Mouse (Mus musculus) left cerebral cortex, postnatal 25 days (tissue): Measurements from ENCODE around the gene Dnmt3l. TPM values are rescaled to one million over a fixed set of nuclear protein-coding genes. Genes with fewer than 3 reads are reported as not detected.
A peak's percentile ranks its signal among the peaks of the same experiment; 100 is the strongest.
"Not testable (repeated sequence)": the region's sequence is repeated elsewhere in the genome, so short reads cannot be mapped to it uniquely, and the experiment has no call there.

Experiments
- DNase-seq, 2 experiments: peaks; one replicate each; pipeline ENCODE4 v3.0.0; 2022; ENCODE audit warnings: low spot score in 2 of 2, mixed read lengths in 1 of 2
- intact Hi-C: fragments of 180-260 bp; cut with DNase I; formaldehyde crosslinking; loops from one replicate; pipeline ENCODE4 v1.15.1; 2025
- total RNA-seq, 2 experiments: library from RNA; stranded (reverse); gene quantifications; 2 replicates each; pipeline ENCODE4 v1.2.3; 2021

Dnmt3l gene
- total RNA-seq, result not detected

DNA sequence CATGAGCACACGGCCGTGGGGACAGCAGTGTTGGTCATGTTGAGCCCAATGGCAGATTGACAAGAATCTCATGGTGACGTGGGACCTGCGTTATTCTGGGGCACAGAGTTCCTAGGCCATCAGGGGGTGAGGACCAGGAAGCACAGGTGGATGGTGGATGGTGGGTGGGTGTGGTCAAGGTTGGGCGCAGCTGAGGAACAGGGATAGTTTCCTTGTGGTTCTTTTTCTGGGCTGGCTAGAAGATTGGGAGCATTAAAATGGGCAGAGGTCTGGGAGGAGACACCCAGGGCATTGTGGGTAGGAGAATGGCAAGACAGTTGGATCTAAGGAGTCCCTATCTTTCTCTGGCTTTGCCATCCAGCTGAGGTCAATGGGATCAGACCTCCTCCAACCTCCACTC is at the start of gene Dnmt3l:
Gene Dnmt3l, plus strand, starts transcription at position 301 of the 400 bp plus-strand sequence.
- no peak for DNase-seq
- intact Hi-C loops, result no loop called here

DNA sequence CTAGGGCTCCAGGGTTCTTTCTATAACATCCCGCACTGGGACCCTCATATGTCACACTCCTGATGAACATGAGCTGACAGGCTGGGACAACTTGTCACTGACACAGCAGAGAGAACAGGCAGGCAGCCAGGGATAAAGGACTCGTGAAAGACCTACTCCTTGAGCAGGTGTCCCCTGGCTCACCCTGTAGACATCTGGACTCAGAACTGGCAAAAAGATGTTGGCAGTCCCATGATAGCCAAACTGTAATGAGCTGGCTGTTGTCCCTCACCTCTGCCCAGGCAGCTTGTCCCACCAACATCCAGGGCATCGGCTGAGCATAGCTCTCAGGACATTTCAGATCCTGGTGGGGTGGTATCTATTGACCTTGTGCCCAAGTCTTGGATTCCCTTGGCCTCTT is 46.1 kb upstream of the Dnmt3l start:
- no peak for DNase-seq
- intact Hi-C loops, result no loop called here

DNA sequence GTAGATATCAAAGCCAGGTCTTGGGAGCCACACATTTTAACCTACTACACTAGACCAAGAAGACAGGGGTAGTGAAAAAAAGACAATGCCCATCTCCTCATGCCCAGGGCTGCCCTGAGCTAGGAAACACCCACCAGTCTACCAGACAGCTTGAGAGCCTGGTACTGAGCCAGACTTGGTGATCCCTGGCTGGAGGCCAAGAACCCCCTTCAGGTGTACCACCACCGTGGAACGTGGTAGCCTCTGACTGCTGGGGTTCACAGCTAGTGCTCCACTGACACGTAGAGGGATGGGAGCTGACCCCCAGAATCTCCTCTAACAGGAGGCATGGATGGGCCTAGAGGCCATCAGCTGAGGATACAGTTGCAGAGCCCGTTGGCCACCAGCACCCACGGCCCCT is 41.5 kb upstream of the Dnmt3l start:
- no peak for DNase-seq
- intact Hi-C loops, result loop anchor here (5.0 kb wide), 1 partner anchor 387 kb away; no protein-coding TSS in a partner anchor

DNA sequence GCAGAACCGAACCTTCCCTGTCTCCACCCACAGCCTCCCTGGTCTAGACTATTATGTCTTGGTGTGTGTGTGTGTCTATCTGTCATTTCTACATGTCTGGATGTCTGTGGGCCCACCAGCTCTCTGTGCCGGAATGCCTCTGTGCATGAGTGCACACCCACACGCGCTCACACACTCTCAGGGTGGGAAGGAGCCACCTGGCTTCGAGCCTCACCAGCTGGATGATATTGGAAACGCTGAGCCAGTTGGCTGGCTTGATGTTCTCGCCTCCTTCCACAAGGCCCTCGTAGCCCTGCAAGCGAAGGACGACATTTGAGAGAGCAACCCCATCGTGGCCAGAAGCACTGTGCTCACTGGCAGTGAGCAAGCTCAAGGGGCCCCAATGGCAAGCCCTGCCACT is 40.0 kb upstream of the Dnmt3l start:
- intact Hi-C loops, result loop anchor here (5.0 kb wide), 1 partner anchor 386 kb away; no protein-coding TSS in a partner anchor
- peak; percentile 91 to 98 for DNase-seq

DNA sequence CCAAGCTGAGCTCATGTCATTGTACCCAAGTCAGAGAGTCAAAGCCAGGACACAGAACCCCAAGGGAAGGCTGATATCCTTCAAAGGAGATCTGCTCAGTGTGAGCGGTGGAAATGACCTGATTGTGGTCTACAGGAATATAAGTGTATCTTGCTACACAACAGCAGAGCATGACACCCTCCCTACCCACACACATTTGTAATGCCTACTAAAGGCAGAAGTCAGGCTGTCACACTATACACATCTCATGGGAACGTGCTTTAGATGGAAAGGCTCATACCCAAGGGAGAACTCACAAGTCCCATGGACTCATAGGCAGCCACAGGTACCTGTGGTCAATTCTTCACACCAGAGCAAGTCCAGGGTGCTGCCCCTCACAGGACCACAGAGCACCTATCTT is 39.4 kb upstream of the Dnmt3l start:
- peak in 1 of 2 experiments; percentile 57 for DNase-seq
- intact Hi-C loops, result loop anchor here (5.0 kb wide), 1 partner anchor 385 kb away; no protein-coding TSS in a partner anchor

DNA sequence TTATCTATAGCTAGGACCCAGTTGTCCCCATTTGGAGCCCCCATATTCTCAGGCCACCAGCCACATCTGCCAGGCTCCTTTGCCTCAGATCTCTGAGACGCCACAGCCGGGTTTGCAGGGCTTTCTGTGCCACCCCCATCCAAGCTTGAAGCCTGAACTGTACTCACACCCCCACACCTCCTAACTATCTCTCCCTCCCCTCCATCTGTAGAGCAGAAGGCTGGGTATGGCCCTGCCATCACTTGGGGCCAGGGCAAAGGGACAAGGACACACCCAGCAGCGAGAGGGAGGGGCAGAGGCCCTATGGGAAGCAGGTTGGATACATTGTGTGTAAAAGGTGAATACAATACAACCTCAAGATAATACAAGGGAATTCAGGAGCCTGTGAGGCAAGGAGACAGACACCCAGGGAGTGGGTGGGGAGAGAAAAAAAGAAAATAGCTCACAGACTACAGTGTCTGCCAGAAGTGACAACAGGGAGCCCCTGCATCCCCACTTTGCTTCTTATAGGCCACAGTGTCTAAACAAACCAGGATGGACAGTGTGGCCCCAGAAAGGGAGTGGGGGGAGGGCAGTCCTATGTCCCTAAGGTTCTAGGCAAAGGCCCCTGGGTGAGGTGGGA is 37.2 kb upstream of the Dnmt3l start:
- intact Hi-C loops, result loop anchor here (5.0 kb wide), 1 partner anchor 383 kb away; no protein-coding TSS in a partner anchor
- peak; percentile 63 to 84 for DNase-seq

DNA sequence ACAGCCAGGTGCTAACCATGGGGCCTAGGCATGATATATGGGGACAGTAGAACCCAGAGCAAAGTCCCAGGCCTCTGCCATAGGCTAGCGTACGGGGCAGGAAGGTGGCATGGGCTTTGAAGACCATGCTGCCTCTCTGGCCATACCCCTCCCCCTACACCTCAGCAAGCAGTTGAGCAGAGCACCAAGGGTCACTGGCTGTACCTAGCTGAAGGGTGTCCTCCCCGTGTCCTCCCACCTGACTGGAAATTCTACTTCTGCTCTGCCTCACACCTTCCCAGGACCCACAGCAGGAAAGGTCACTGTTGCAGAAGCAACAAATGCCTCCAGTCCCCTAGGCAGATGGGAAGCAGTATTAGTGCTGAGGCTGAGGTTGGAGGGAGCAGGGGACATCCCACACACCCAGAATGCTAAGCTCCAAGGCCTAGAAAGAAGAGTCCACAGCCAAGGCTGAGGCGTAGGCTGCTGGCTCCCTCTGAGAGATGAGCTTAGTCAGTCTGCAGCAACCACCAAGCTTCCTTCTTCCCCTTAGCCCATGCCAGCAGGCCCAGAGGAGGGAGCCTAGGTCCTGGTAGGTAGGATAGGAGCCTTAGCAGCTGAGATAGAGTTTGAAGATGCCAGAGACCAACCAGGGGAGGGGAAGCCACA is 35.8 kb upstream of the Dnmt3l start:
- intact Hi-C loops, result no loop called here
- peak in 1 of 2 experiments; percentile 72 for DNase-seq

DNA sequence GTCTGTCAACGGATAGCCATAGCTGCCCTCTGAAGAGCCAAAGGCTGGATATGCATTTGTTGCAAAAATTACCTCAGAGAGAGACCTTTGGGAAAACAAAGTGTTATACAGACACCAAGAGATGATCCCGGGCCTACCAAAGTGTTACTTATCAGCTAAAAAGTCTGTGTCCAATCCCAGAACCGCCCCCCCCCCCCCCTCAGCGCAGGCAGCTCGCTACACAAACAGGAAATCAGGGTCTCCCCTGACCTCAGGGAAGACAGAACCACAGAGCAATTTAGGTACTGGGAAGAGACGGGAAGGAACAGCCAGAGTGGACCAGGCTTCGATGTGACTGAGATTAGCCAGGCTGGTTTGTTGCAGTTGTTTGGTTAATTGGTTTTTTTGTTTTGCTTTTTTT is 34.5 kb upstream of the Dnmt3l start:
- no peak for DNase-seq
- intact Hi-C loops, result no loop called here

DNA sequence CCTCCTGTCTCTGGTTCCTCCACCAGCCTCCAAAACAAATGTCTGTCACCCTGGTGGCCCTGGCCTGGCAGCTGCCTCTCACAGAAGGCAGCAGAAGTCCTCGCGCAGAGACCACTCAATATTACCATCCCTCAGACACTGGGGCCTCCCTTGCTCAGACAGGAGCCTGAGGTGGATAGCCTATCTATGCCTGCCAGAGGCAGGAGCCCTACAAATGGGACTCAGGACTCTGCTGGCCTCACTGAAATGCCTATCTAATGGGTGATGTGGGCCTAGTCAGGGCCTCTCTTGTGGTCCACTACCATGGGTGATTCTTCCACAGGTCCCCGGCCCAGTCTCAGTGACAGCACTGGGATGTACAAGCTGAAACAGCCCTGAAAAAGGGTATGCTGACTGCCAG is 33.6 kb upstream of the Dnmt3l start:
- no peak for DNase-seq
- intact Hi-C loops, result loop anchor here (2.0 kb wide), 1 partner anchor 29 kb away; the partner anchor contains the start of gene 1810043G02Rik

DNA sequence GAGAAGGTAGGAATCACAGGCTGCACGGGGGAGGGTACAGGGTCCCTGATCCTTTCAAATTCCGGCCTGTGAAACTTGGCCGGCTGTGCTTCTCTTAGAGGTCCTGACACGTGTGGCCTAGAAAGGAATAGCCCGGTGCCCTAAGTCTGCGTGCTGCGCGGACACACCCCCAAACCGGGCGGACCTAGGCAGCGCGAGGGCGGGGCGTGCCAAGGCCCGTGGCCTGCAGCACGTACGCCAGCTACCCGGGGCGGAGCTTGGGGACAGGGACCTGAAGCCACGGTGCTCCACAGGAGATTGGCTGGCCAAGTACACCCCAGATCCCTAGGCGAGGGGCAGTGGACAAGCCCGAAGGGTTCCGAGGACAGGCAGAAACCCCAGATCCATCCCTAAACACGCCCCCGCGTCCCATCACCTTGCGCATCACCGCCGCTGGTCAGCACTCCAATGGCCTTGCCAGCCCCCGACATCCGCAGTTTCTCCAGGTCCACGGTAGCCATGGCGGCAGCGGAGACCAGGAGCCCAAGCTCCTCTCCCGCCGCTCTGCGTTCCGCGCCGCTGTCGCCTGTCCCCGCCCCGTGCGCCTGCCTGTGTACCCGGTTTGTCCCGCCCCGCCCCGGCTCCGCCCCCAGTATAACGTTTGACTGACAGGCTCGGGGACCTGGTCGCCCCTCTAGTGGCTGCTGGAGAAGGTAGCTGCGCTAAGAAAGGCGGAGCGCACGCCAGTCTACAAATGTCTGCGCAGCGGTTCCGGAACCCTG is 32.4 kb upstream of the Dnmt3l start:
- intact Hi-C loops, result loop anchor here (2.0 kb wide), 1 partner anchor 31 kb away; the partner anchor contains the start of gene 1810043G02Rik
- peak; percentile 91 to 97 for DNase-seq

DNA sequence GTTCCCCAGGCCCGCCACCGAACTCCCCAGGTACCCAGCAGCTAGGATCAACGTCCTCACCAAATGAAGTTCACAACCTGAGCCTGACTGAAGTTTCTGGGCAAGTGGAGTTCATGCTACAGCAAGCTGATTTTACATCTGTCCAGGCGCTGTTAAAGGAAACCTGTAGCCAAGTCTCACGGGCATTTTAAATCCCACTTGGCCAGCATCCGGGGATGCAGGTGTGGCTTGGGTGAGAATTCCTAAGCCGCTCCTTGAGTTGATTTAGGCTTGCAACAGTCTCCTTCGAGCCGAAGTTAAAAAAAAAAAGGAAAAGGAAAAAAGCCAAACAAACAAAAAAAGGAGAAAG is 31.8 kb upstream of the Dnmt3l start, which contains the start of gene Pfkl:
Gene Pfkl, minus strand, starts transcription at position 139 of the 349 bp plus-strand sequence.
- no peak for DNase-seq
- intact Hi-C loops, result loop anchor here (2.0 kb wide), 1 partner anchor 31 kb away; the partner anchor contains the start of gene 1810043G02Rik

DNA sequence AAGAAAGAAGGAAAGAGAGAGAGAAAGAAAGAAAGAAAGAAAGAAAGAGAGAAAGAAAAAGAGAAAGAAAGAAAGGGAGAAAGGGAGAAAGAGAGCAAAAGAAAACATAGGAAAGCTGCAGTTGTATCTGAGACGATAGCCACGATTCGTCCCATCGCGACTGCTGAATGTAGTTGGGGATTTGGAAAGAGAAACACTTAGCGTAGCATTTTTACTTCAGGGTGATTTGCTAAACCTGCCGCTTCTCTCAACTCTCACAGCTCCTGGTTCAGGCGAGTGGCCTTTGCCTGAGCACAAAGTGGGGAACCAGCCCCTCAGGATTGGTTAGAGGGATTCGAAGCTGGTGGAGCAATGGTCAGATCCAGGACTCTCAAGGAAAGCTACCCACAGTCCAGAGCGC is 31.4 kb upstream of the Dnmt3l start:
- intact Hi-C loops, result no loop called here
- DNase-seq, result no peak

DNA sequence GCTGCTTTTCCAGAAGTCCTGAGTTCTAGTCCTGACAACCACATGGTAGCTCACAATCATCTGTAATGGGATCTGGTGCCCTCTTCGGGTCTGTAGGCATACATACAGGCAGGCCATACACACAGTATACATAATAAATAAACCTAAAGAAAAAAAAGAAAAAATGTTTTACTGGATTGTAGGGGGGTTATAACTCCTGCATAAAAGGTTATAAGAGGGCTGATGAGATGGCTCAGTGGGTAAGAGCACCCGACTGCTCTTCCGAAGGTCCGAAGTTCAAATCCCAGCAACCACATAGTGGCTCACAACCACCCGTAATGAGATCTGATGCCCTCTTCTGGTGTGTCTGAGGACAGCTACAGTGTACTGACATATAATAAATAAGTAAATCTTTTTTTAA is 30.6 kb upstream of the Dnmt3l start:
- intact Hi-C loops, DNase-seq: not testable (repeated sequence)

DNA sequence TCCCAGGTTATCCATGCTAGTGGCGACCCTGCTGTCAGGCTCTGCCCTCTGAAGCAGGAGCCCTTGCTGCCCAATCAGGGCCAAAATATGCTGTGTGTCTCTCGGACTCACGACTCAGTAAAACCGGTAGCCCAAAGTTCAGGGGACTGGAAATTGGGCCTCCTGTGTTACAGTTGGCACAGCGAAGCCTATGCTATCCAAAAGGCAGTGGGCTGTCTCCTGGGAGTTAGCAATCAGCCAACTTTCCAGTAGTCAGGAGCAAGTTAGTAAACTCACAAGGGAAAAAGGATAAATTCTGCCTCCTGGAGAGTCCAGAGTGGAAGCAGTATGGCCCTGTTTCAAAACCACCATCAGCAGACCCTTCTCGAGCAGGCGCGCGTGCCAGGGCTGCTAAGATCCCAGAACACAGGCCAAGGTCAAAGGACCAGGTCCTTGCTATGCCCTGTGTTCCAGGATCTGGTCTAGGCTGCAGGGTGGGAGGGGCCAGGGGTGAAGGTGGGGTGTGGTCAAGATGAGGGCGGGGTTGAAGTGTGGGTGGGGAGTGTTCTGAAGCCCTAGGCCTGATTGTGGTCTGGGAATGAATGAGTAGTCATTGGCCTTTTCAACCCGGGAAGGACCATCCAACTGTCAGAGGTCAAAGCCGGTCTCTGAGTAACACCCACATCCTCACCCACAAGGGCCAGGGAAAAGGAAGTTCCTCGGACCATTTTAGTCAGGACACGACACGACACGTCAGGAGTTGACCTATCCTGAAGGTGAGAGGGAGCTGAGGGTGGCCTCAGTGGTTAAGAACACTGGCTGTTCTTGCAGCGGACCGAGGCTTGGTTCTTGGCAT is 28.9 kb upstream of the Dnmt3l start:
- no peak for DNase-seq
- intact Hi-C loops, result no loop called here

DNA sequence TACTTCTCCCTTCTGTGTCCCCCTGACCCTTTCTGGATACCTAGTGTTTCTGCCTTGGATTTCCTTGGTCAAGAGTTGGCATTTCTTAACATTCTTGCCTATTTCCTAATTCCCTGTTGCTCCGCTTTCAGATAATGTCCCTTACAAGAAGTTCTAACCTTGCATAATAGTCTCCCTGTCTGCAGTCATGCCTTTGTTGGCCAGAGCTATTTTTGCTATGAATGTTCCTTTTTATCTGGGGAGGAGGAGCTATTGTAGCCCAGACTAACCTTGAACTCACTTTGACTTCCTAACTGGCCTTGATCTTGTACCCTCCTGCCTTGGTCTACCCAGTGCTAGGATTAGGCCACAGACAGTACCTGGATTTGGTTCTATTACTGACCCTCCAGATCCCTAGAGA is 26.3 kb upstream of the Dnmt3l start:
- intact Hi-C loops, result no loop called here
- DNase-seq, result no peak

DNA sequence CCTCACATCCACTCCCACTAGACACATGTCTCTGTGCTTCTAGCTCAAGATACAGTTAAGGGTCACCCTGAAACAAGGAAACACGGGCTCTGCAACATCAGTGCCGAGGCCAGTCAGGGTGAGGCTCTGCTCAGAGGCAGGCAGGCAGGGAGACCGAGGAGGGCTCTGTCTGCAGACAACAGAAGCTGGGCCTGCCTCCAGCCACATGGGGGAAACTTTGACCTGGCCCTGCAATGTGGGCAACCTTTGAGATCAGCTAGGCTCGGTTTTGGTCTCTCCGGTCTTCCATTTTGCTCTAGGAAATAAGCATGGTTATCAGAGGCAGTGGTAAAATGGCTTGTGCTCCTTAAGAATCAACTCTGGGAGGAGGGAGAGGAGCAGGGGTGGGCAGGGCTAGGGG is 25.4 kb upstream of the Dnmt3l start:
- intact Hi-C loops, result no loop called here
- no peak for DNase-seq

DNA sequence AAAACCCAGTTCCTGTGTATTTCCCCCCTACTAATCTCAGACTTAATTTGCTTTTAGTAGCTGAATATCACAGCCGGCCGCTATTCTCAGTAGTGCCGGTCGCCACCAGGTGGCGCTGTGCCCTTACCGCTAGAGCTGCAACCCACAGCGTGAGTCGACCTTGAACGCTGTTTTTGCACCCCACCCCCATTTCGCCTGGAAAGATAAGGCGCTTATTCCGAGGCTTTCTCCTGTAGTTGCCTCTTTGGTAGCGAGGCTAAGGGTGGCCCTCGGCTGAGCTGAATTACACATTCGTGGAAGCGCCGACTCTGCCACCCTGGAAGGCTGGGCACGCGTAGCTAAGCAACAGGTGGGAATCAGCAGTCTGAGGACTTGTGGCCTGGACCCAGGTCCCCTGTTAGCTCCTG is 22.9 kb upstream of the Dnmt3l start:
- intact Hi-C loops, result no loop called here
- peak; percentile 69 to 76 for DNase-seq

DNA sequence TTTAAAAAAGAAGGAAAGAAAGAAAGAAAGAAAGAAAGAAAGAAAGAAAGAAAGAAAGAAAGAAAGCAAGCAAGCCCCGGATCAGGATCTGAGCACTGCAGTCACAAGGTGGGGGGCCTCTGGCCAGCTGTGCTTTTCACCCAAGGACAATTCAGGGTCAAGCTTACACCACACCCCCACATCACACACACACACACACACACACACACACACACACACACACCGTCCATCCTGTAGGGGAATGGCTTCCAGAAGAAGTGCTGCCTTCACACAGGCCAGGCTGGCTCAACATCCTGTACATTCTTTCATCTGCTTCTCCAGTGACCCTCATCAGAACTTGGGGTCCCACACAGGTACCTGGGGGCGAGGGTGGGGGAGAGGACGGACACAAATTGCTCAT is 22.5 kb upstream of the Dnmt3l start:
- intact Hi-C loops, result no loop called here
- no peak for DNase-seq

DNA sequence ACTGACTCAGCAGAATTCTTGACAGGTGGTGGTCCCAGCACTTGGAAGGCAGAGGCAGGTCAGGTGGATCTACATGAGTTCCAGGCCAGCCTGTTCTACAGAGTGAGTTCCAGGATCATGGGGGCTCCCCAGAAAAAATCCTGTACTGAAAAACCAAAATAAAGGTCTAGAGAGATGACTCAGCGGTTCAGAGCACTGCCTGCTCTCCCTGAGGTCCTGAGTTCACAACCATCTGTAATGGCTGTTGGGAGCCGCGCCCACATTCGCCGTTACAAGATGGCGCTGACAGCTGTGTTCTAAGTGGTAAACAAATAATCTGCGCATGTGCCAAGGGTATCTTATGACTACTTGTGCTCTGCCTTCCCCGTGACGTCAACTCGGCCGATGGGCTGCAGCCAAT is 21.8 kb upstream of the Dnmt3l start:
- intact Hi-C loops, DNase-seq: not testable (repeated sequence)
